14 mouse cellular contexts compared by ENCODE assay signal in the genomic region with DNA sequence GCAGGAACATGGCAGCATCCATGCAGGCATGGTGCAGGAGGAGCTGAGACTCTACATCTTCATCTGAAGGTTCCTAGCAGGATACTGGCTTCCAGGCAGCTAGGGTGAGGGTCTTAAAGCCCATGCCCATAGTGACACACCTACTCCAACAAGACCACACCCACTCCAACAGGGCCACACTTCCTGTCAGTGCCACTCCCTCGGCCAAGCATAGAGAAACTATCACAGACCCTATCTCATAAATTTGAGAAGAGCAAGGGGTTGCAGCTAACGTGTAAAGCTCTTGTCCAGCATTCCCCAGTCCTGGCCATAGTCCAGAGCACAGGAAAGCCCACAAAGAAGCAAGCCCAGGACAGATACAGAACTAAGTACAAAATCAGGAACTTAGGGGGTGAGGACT. TPM values are rescaled to one million over a fixed set of nuclear protein-coding genes. Genes with fewer than 3 reads are reported as not detected.
A peak's percentile ranks its signal among the peaks of the same experiment; 100 is the strongest.
DNase-seq lines count a peak whose midpoint lies in the region; ATAC-seq and TF ChIP-seq lines count a peak whose summit lies in the region.
"Had no signal": no experiment of that assay in that cellular context is flagged by ENCODE, and none has a peak within 500 bp of the region (broad histone marks: within the 10 kb centered on the region; RNA-seq: fewer than 3 reads in every experiment).

No protein-coding gene starts in this region.

- no peak overlapping the region for H3K9ac ChIP-seq in lung, embryonic 14.5 days
- H3K9ac ChIP-seq in lung, postnatal 0 days (replicated peaks; ENCODE audit: low read depth), result no peak overlapping the region
- H3K9ac ChIP-seq in liver, embryonic 13.5 days, result no peak overlapping the region
- no peak overlapping the region for H3K9ac ChIP-seq in stomach, postnatal 0 days (ENCODE audit: low read length)
- H3K9ac ChIP-seq: embryonic facial prominence, embryonic 13.5 days; liver, embryonic 14.5 days had no signal

- peaks cover 23% of the 10 kb centered on the region for H3K4me1 ChIP-seq in heart, embryonic 10.5 days
- H3K4me1 ChIP-seq in lung, embryonic 14.5 days (ENCODE audit: insufficient read depth), result peaks cover 3% of the 10 kb centered on the region; the same call in 1 of the 2 replicates
- H3K4me1 ChIP-seq in lung, postnatal 0 days (ENCODE audit: insufficient read depth, low read depth, low read length), result no peaks in the 10 kb centered on the region
- H3K4me1 ChIP-seq in embryonic facial prominence, embryonic 10.5 days, result peaks cover 32% of the 10 kb centered on the region
- peaks cover 60% of the 10 kb centered on the region for H3K4me1 ChIP-seq in liver, embryonic 13.5 days (replicated peaks)
- H3K4me1 ChIP-seq in stomach, postnatal 0 days (replicated peaks; ENCODE audit: control insufficient read depth, insufficient read depth), result peaks cover 3% of the 10 kb centered on the region; the same call in 1 of the 2 replicates

- peak overlapping the region; percentile 84 for H3K4me3 ChIP-seq in heart, embryonic 10.5 days
- H3K4me3 ChIP-seq in lung, embryonic 14.5 days (ENCODE audit: low read depth, low read length), result no peak overlapping the region
- no peak overlapping the region for H3K4me3 ChIP-seq in lung, postnatal 0 days (ENCODE audit: low read depth, low read length)
- peak overlapping the region; percentile 66; the same call in 1 of the 2 replicates for H3K4me3 ChIP-seq in embryonic facial prominence, embryonic 10.5 days
- H3K4me3 ChIP-seq in liver, embryonic 13.5 days (replicated peaks), result peak overlapping the region; percentile 4; the same call in 1 of the 2 replicates
- no peak overlapping the region for H3K4me3 ChIP-seq in stomach, postnatal 0 days (ENCODE audit: low read depth, low read length)

- no peaks in the 10 kb centered on the region for H3K27me3 ChIP-seq in heart, embryonic 10.5 days (ENCODE audit: insufficient read depth, poor library complexity, severe bottlenecking)
- no peaks in the 10 kb centered on the region for H3K27me3 ChIP-seq in lung, embryonic 14.5 days (ENCODE audit: insufficient read depth, low read length)
- no peaks in the 10 kb centered on the region for H3K27me3 ChIP-seq in lung, postnatal 0 days (replicated peaks; ENCODE audit: insufficient read depth, low read length)
- H3K27me3 ChIP-seq in embryonic facial prominence, embryonic 10.5 days (replicated peaks; ENCODE audit: low read depth, poor library complexity, severe bottlenecking), result 0 out of 2 replicates have a peak, but pooled peaks cover 8% of the 10 kb centered on the region
- no peaks in the 10 kb centered on the region for H3K27me3 ChIP-seq in liver, embryonic 13.5 days
- no peaks in the 10 kb centered on the region for H3K27me3 ChIP-seq in stomach, postnatal 0 days (ENCODE audit: control insufficient read depth, insufficient read depth, low read length)
- H3K27me3 ChIP-seq: embryonic facial prominence, embryonic 13.5 days had no signal

- no peaks in the 10 kb centered on the region for H3K36me3 ChIP-seq in heart, embryonic 10.5 days
- no peaks in the 10 kb centered on the region for H3K36me3 ChIP-seq in lung, embryonic 14.5 days (ENCODE audit: insufficient read depth)
- no peaks in the 10 kb centered on the region for H3K36me3 ChIP-seq in lung, postnatal 0 days (ENCODE audit: insufficient read depth, low read length)
- H3K36me3 ChIP-seq in embryonic facial prominence, embryonic 10.5 days (replicated peaks), result no peaks in the 10 kb centered on the region
- H3K36me3 ChIP-seq in liver, embryonic 13.5 days, result no peaks in the 10 kb centered on the region
- no peaks in the 10 kb centered on the region for H3K36me3 ChIP-seq in stomach, postnatal 0 days (ENCODE audit: control insufficient read depth, insufficient read depth, low read length)
- H3K36me3 ChIP-seq: embryonic facial prominence, embryonic 13.5 days had no signal

- TF ChIP-seq CTCF in lung, embryonic 14.5 days (IDR thresholded peaks at IDR 0.05; ENCODE audit: low read depth), result no peak
- no peak for TF ChIP-seq CTCF in lung, postnatal 0 days (IDR thresholded peaks at IDR 0.05)
- no peak for TF ChIP-seq CTCF in stomach, postnatal 0 days (IDR thresholded peaks at IDR 0.05; ENCODE audit: low read depth)

- no peak overlapping the region for H3K27ac ChIP-seq in heart, embryonic 10.5 days
- H3K27ac ChIP-seq in lung, embryonic 14.5 days (ENCODE audit: low read depth), result no peak overlapping the region
- no peak overlapping the region for H3K27ac ChIP-seq in lung, postnatal 0 days (ENCODE audit: low read length)
- H3K27ac ChIP-seq in embryonic facial prominence, embryonic 10.5 days (replicated peaks), result no peak overlapping the region
- no peak overlapping the region for H3K27ac ChIP-seq in liver, embryonic 13.5 days
- H3K27ac ChIP-seq in stomach, postnatal 0 days (replicated peaks), result no peak overlapping the region
- H3K27ac ChIP-seq: embryonic facial prominence, embryonic 13.5 days; liver, embryonic 14.5 days; macrophage had no signal

- TF ChIP-seq EP300 in lung, postnatal 0 days (IDR thresholded peaks at IDR 0.05), result no peak
- no peak for TF ChIP-seq EP300 in stomach, postnatal 0 days (optimal IDR thresholded peaks at IDR 0.05)

- WGBS in heart, embryonic 10.5 days, result 36% methylated on average over 2 of the region's 2 CpGs
- 34% methylated on average over 2 of the region's 2 CpGs for WGBS in lung, embryonic 14.5 days
- 26% methylated on average over 2 of the region's 2 CpGs for WGBS in lung, postnatal 0 days
- 51% methylated on average over 2 of the region's 2 CpGs for WGBS in embryonic facial prominence, embryonic 10.5 days
- 17% methylated on average over 2 of the region's 2 CpGs for WGBS in liver, embryonic 13.5 days (ENCODE audit: insufficient replicate concordance)
- WGBS in stomach, postnatal 0 days, result 53% methylated on average over 2 of the region's 2 CpGs

- H3K9me3 ChIP-seq in heart, embryonic 10.5 days, result no peaks in the 10 kb centered on the region
- no peaks in the 10 kb centered on the region for H3K9me3 ChIP-seq in lung, embryonic 14.5 days (ENCODE audit: low read depth, low read length)
- no peaks in the 10 kb centered on the region for H3K9me3 ChIP-seq in lung, postnatal 0 days (ENCODE audit: low read length)
- no peaks in the 10 kb centered on the region for H3K9me3 ChIP-seq in embryonic facial prominence, embryonic 10.5 days
- H3K9me3 ChIP-seq in liver, embryonic 13.5 days (replicated peaks), result no peaks in the 10 kb centered on the region
- H3K9me3 ChIP-seq in stomach, postnatal 0 days (ENCODE audit: control insufficient read depth, low read length), result no peaks in the 10 kb centered on the region
- H3K9me3 ChIP-seq: embryonic facial prominence, embryonic 13.5 days had no signal

- no peak for ATAC-seq in lung, embryonic 14.5 days (ENCODE audit: insufficient read depth)
- ATAC-seq in lung, postnatal 0 days, result no peak
- no peak for ATAC-seq in liver, embryonic 13.5 days (ENCODE audit: low read depth)
- ATAC-seq in stomach, postnatal 0 days (ENCODE audit: low FRiP score, low TSS enrichment), result no peak

- peak overlapping the region; percentile 72 for H3K4me2 ChIP-seq in lung, embryonic 14.5 days
- H3K4me2 ChIP-seq in lung, postnatal 0 days (replicated peaks; ENCODE audit: low read depth, low read length), result no peak overlapping the region
- H3K4me2 ChIP-seq in liver, embryonic 13.5 days, result peak overlapping the region; percentile 88
- H3K4me2 ChIP-seq in stomach, postnatal 0 days (replicated peaks; ENCODE audit: low read depth), result no peak overlapping the region

- no peak for DNase-seq in heart, embryonic 10.5 days (ENCODE audit: low spot score)
- DNase-seq in heart, adult 9 months (ENCODE audit: low spot score in 2 of 2), result no peak
- no peak for DNase-seq in lung, embryonic 14.5 days
- no peak for DNase-seq in lung, postnatal 0 days (ENCODE audit: low spot score)
- DNase-seq in embryonic facial prominence, embryonic 10.5 days (ENCODE audit: low spot score), result no peak
- DNase-seq in liver, embryonic 13.5 days, result no peak
- no peak for DNase-seq in stomach, postnatal 0 days (ENCODE audit: low spot score)
- DNase-seq in layer of hippocampus, adult 8-10 months (ENCODE audit: low spot score in 2 of 2), result no peak

RNA-seq across cellular contexts. Expression of gene Cfap126, which starts 12.7 kb away (rescaled TPM):
- polyA plus RNA-seq in heart, embryonic 10.5 days (2016; fragmentation: Nextera tagmentation; extraction: Ambion mirVana), result 1.6 and 3.7 TPM in 2 replicates
- polyA plus RNA-seq in lung, embryonic 14.5 days (2014; fragmentation: Nextera tagmentation; extraction: Ambion mirVana), result 2.0 and 2.2 TPM in 2 replicates
- 32.2 and 33.2 TPM in 2 replicates for polyA plus RNA-seq in lung, postnatal 0 days (2015; fragmentation: Nextera tagmentation; extraction: Ambion mirVana)
- polyA plus RNA-seq in embryonic facial prominence, embryonic 10.5 days (2016; fragmentation: Nextera tagmentation; extraction: Ambion mirVana), result 1.1 and 2.0 TPM in 2 replicates
- 1.8 and 2.5 TPM in 2 replicates for polyA plus RNA-seq in liver, embryonic 13.5 days (2015; fragmentation: Nextera tagmentation; extraction: Ambion mirVana)
- polyA plus RNA-seq in stomach, postnatal 0 days (2015; fragmentation: Nextera tagmentation; extraction: Ambion mirVana), result 3.7 and 4.0 TPM in 2 replicates
- 1 to 10 TPM in 2 of 4 experiments, under 1 TPM in 2; 0.43 to 3.1 (median 1.3) TPM for total RNA-seq in layer of hippocampus, adult 8-10 months (2022)

RNA-seq across cellular contexts. Expression of gene Fcgr3, which starts 36.3 kb away (rescaled TPM):
- polyA plus RNA-seq in heart, embryonic 10.5 days (2016; fragmentation: Nextera tagmentation; extraction: Ambion mirVana), result 1.3 and 4.1 TPM in 2 replicates
- 10.8 and 14.3 TPM in 2 replicates for polyA plus RNA-seq in lung, embryonic 14.5 days (2014; fragmentation: Nextera tagmentation; extraction: Ambion mirVana)
- 29.3 and 37.4 TPM in 2 replicates for polyA plus RNA-seq in lung, postnatal 0 days (2015; fragmentation: Nextera tagmentation; extraction: Ambion mirVana)
- 3.8 and 5.5 TPM in 2 replicates for polyA plus RNA-seq in embryonic facial prominence, embryonic 10.5 days (2016; fragmentation: Nextera tagmentation; extraction: Ambion mirVana)
- polyA plus RNA-seq in liver, embryonic 13.5 days (2015; fragmentation: Nextera tagmentation; extraction: Ambion mirVana), result 17.9 and 23.1 TPM in 2 replicates
- polyA plus RNA-seq in stomach, postnatal 0 days (2015; fragmentation: Nextera tagmentation; extraction: Ambion mirVana), result 17.9 and 21.0 TPM in 2 replicates
- total RNA-seq in layer of hippocampus, adult 8-10 months (2022), result 10 to 100 TPM; 10.6 to 67.7 (median 34.1) TPM
- polyA plus RNA-seq: CD4-positive, CD25-positive, alpha-beta regulatory T cell, adult 4 months had no signal

RNA-seq across cellular contexts. Expression of gene Sdhc, which starts 49.4 kb away (rescaled TPM):
- 361 and 463 TPM in 2 replicates for polyA plus RNA-seq in heart, embryonic 10.5 days (2016; fragmentation: Nextera tagmentation; extraction: Ambion mirVana)
- polyA plus RNA-seq in lung, embryonic 14.5 days (2014; fragmentation: Nextera tagmentation; extraction: Ambion mirVana), result 281 and 304 TPM in 2 replicates
- 145 and 157 TPM in 2 replicates for polyA plus RNA-seq in lung, postnatal 0 days (2015; fragmentation: Nextera tagmentation; extraction: Ambion mirVana)
- polyA plus RNA-seq in embryonic facial prominence, embryonic 10.5 days (2016; fragmentation: Nextera tagmentation; extraction: Ambion mirVana), result 260 and 264 TPM in 2 replicates
- polyA plus RNA-seq in liver, embryonic 13.5 days (2015; fragmentation: Nextera tagmentation; extraction: Ambion mirVana), result 140 and 164 TPM in 2 replicates
- polyA plus RNA-seq in stomach, postnatal 0 days (2015; fragmentation: Nextera tagmentation; extraction: Ambion mirVana), result 238 and 277 TPM in 2 replicates
- total RNA-seq in layer of hippocampus, adult 8-10 months (2022), result 100 to 1,000 TPM; 201 to 206 (median 203) TPM

RNA-seq across cellular contexts. Expression of gene Mpz, which starts 49.5 kb away (rescaled TPM):
- polyA plus RNA-seq in heart, embryonic 10.5 days (2016; fragmentation: Nextera tagmentation; extraction: Ambion mirVana), result 0.06 and 0.14 TPM in 2 replicates
- 0.24 and 0.49 TPM in 2 replicates for polyA plus RNA-seq in lung, embryonic 14.5 days (2014; fragmentation: Nextera tagmentation; extraction: Ambion mirVana)
- polyA plus RNA-seq in lung, postnatal 0 days (2015; fragmentation: Nextera tagmentation; extraction: Ambion mirVana), result 0.62 and 0.73 TPM in 2 replicates
- polyA plus RNA-seq in embryonic facial prominence, embryonic 10.5 days (2016; fragmentation: Nextera tagmentation; extraction: Ambion mirVana), result 0.48 and 0.91 TPM in 2 replicates
- 0.14 TPM in 1 of 2 replicates, not detected in the other for polyA plus RNA-seq in liver, embryonic 13.5 days (2015; fragmentation: Nextera tagmentation; extraction: Ambion mirVana)
- polyA plus RNA-seq in stomach, postnatal 0 days (2015; fragmentation: Nextera tagmentation; extraction: Ambion mirVana), result 1.5 and 2.7 TPM in 2 replicates
- not detected for total RNA-seq in layer of hippocampus, adult 8-10 months (2022)
- total RNA-seq: layer of hippocampus, postnatal 14 days; left cerebral cortex, postnatal 25 days had no signal
- polyA plus RNA-seq: CD4-positive, CD25-positive, alpha-beta regulatory T cell, adult 4 months; macrophage had no signal

Comparison
In these comparisons a context has a peak if more than half of its experiments do, and no peak if none do; other contexts are left out.
1. H3K4me2 ChIP-seq: peak in lung, embryonic 14.5 days (single experiment) and liver, embryonic 13.5 days (single experiment); none in lung, postnatal 0 days (single experiment) and stomach, postnatal 0 days (single experiment).
2. H3K4me3 ChIP-seq: peak in heart, embryonic 10.5 days (single experiment), embryonic facial prominence, embryonic 10.5 days (single experiment) and liver, embryonic 13.5 days (single experiment); none in lung, embryonic 14.5 days (single experiment), lung, postnatal 0 days (single experiment) and stomach, postnatal 0 days (single experiment).